Mouse (Mus musculus) heart, adult 2 months (tissue): ENCODE results near the gene Cnih4. TPM values are rescaled to one million over a fixed set of nuclear protein-coding genes. Genes with fewer than 3 reads are reported as not detected.

Experiments used
- DNase-seq, 2 experiments: peaks; one replicate each; pipeline ENCODE4 v3.0.0; 2021
- H3K27ac ChIP-seq: fragments of 200-600 bp; 2 replicates; pipeline ENCODE4 v1.8.1; 2022
- H3K27me3 ChIP-seq: fragments of 200-500 bp; 2 replicates; pipeline ENCODE4 v1.6.1; 2012; ENCODE audit warnings: mild to moderate bottlenecking, low read length, inconsistent platforms, mixed read lengths; ENCODE audit not compliant: control insufficient read depth, insufficient read depth
- H3K36me3 ChIP-seq: fragments of 200-500 bp; 2 replicates; pipeline ENCODE4 v1.6.1; 2012; ENCODE audit warnings: low read length, inconsistent platforms; ENCODE audit not compliant: control insufficient read depth, insufficient read depth
- H3K4me1 ChIP-seq: fragments of 200-500 bp; 2 replicates; pipeline ENCODE4 v1.6.1; 2011; ENCODE audit warnings: low read length; ENCODE audit not compliant: control insufficient read depth, insufficient read depth
- H3K4me3 ChIP-seq: fragments of 200-600 bp; 2 replicates; pipeline ENCODE4 v1.8.1; 2022
- H3K79me2 ChIP-seq: fragments of 200-500 bp; replicated peaks from 2 replicates; pipeline ENCODE4 v1.6.1; 2012; ENCODE audit warnings: mild to moderate bottlenecking, inconsistent platforms, low read length, moderate library complexity, mixed read lengths; ENCODE audit not compliant: control insufficient read depth, insufficient read depth
- H3K9ac ChIP-seq: fragments of 200-500 bp; 2 replicates; pipeline ENCODE4 v1.6.1; 2012; ENCODE audit warnings: low read depth, mild to moderate bottlenecking, control low read depth, inconsistent platforms, low read length, mixed read lengths
- CTCF ChIP-seq: fragments of 200-600 bp; IDR thresholded peaks from 2 replicates; pipeline ENCODE4 v1.8.1; 2022; ENCODE audit warnings: antibody characterized with exemption, mild to moderate bottlenecking, moderate library complexity
- EP300 ChIP-seq: fragments of 200-500 bp; IDR thresholded peaks from 2 replicates; pipeline ENCODE4 v1.6.1; 2011; ENCODE audit warnings: low read depth, low read length, control low read depth; ENCODE audit not compliant: insufficient read depth
- POLR2A ChIP-seq: fragments of 200-500 bp; IDR thresholded peaks from 2 replicates; pipeline ENCODE4 v1.6.1; 2011; ENCODE audit warnings: mild to moderate bottlenecking, low read depth, low read length, control low read depth; ENCODE audit not compliant: insufficient read depth
- WGBS: fragments of 180-500 bp; shearing (Covaris S2); methylation state at CpG from one replicate; pipeline ENCODE4 v1.1.7; 2018; 5-methylcytosine and 5-hydroxymethylcytosine counted together
- intact Hi-C: fragments of 180-260 bp; cut with DNase I; formaldehyde crosslinking; loops from one replicate; pipeline ENCODE4 v1.15.1; 2025
- long read RNA-seq: library from polyadenylated mRNA; stranded (forward); transcript quantifications from one replicate; pipeline ENCODE4 v2.0.0, GENCODE M21; 2021
- polyA plus RNA-seq: library from polyadenylated mRNA; depleted of rRNA; stranded (reverse); fragments of >200 nt; gene quantifications from 2 replicates; pipeline ENCODE4 v1.2.3, GENCODE M21; 2012; rRNA removed
- total RNA-seq, 2 experiments: library from RNA; stranded (reverse); gene quantifications; 2 replicates each; pipeline ENCODE4 v1.2.3; 2021

Gene Cnih4
- 10 to 100 TPM; 43.8 to 50.3 TPM for total RNA-seq
- 22.2 and 34.2 TPM in 2 replicates for polyA plus RNA-seq
- long read RNA-seq, transcript Cnih4-204 (5 exons, 3,268 nt) = major isoform, 34 of 38 reads
- long read RNA-seq, partial matches to known transcripts = 0 of 38 reads
- long read RNA-seq, other reads (novel, unspliced or antisense) = 4 of 38 reads

GRCm38 (mm10) chr1:181143950-181144836, at the start of gene Cnih4, which contains the start of gene Nvl:
Gene Cnih4, plus strand, starts transcription at chr1:181144693.
Gene Nvl, minus strand, starts transcription at chr1:181144204.
- peak within 1 kb of the TSS; percentile 81 for H3K27ac ChIP-seq
- peak within 1 kb of the TSS; percentile 82 for H3K4me3 ChIP-seq
- peaks cover 2% of the 10 kb centered on the region; the same call in 1 of the 2 replicates for H3K79me2 ChIP-seq
- no peaks in the 10 kb centered on the region for H3K27me3 ChIP-seq
- DNase-seq = peak; percentile 94 to 97
- under 1% methylated on average over 52 of the region's 52 CpGs for WGBS
- H3K4me1 ChIP-seq = peaks cover 5% of the 10 kb centered on the region
- TF ChIP-seq EP300 = peak; percentile 80; the same call in 1 of the 2 replicates
- peak; percentile 54 for TF ChIP-seq POLR2A
- peak; percentile 11; the same call in 1 of the 2 replicates for TF ChIP-seq CTCF
- H3K9ac ChIP-seq = peak within 1 kb of the TSS; percentile 91
- intact Hi-C loops = loop anchor here (2.0 kb wide), 2 partner anchors 67 to 89 kb away; no protein-coding TSS in a partner anchor
- peaks cover 7% of the 10 kb centered on the region; the same call in 1 of the 2 replicates for H3K36me3 ChIP-seq

- no peak for DNase-seq
- Histone ChIP-seq H3K79me2 (no peaks in the 10 kb centered on the region), H3K9ac (no peak overlapping the region), H3K27ac (no peak overlapping the region), H3K4me1 (no peaks in the 10 kb centered on the region), H3K27me3 (no peaks in the 10 kb centered on the region), H3K4me3 (no peak overlapping the region), H3K36me3 (no peaks in the 10 kb centered on the region; the same call in none of the 2 replicates)
- no peak for TF ChIP-seq EP300
- TF ChIP-seq POLR2A = no peak
- TF ChIP-seq CTCF = no peak
- intact Hi-C loops = no loop called here
- WGBS = 92% methylated on average over 4 of the region's 4 CpGs
Observed at GRCm38 (mm10) chr1:181117112-181117511, 27.4 kb upstream of the Cnih4 start.

GRCm38 (mm10) chr1:181124145-181124544, 20.3 kb upstream of the Cnih4 start:
- WGBS = 93% methylated on average over 2 of the region's 2 CpGs
- intact Hi-C loops = no loop called here
- Histone ChIP-seq H3K79me2 (no peaks in the 10 kb centered on the region), H3K4me3 (no peak overlapping the region), H3K9ac (no peak overlapping the region), H3K4me1 (no peaks in the 10 kb centered on the region), H3K36me3 (no peaks in the 10 kb centered on the region), H3K27ac (no peak overlapping the region), H3K27me3 (no peaks in the 10 kb centered on the region)
- no peak for DNase-seq
- TF ChIP-seq POLR2A (no peak), EP300 (no peak), CTCF (no peak)

GRCm38 (mm10) chr1:181125916-181126315, 18.6 kb upstream of the Cnih4 start:
- Histone ChIP-seq H3K36me3 (no peaks in the 10 kb centered on the region), H3K4me3 (no peak overlapping the region), H3K27me3 (no peaks in the 10 kb centered on the region), H3K9ac (no peak overlapping the region), H3K79me2 (no peaks in the 10 kb centered on the region), H3K4me1 (no peaks in the 10 kb centered on the region), H3K27ac (no peak overlapping the region)
- no peak for DNase-seq
- intact Hi-C loops = no loop called here
- no peak for TF ChIP-seq EP300
- no peak for TF ChIP-seq CTCF
- no peak for TF ChIP-seq POLR2A
- WGBS = 89% methylated on average over 3 of the region's 3 CpGs

GRCm38 (mm10) chr1:181126766-181127165, 17.7 kb upstream of the Cnih4 start:
- no peak for TF ChIP-seq CTCF
- TF ChIP-seq EP300 = no peak
- TF ChIP-seq POLR2A = no peak
- Histone ChIP-seq H3K9ac (no peak overlapping the region), H3K36me3 (no peaks in the 10 kb centered on the region), H3K27me3 (no peaks in the 10 kb centered on the region), H3K4me1 (no peaks in the 10 kb centered on the region), H3K4me3 (no peak overlapping the region), H3K79me2 (no peaks in the 10 kb centered on the region), H3K27ac (no peak overlapping the region)
- 88% methylated on average over 9 of the region's 9 CpGs for WGBS
- no peak for DNase-seq
- intact Hi-C loops = no loop called here
